Mouse (Mus musculus) brain, adult 10 weeks (tissue): ENCODE measurements around the gene Gm45062. TPM values are rescaled to one million over a fixed set of nuclear protein-coding genes. Genes with fewer than 3 reads are reported as not detected.

ENCODE experiments used
- polyA plus RNA-seq: library from polyadenylated mRNA; stranded (reverse); fragments of 350-450 nt; fragmentation: Illumina TruSeq; extraction: RNeasy Lipid Tissue Mini Kit (QIAGEN cat#74804); gene quantifications from one replicate; pipeline ENCODE4 v1.2.3, GENCODE M21; 2015; ENCODE audit warnings: low read depth, low replicate concordance

Gene Gm45062
- polyA plus RNA-seq = 16.9 TPM

GRCm38 (mm10) chr6:8259004-8259666, at the start of gene Gm45062, which contains the start of the genes Rpa3 and Umad1:
Gm45062 (plus strand) TSS chr6:8259450.
Rpa3 (minus strand) TSS chr6:8259173.
Umad1 (plus strand) TSS chr6:8259288.

GRCm38 (mm10) chr6:8509551-8509950, 250.3 kb downstream of the Gm45062 start, which contains the start of gene Glcci1:
Glcci1 (plus strand) TSS chr6:8509600.

Other genes starting within 250 kb of the Gm45062 start
- gene Col28a1, start 66.8 kb upstream of the Gm45062 start, polyA plus RNA-seq = 0.36 TPM
- gene Mios, start 50.2 kb upstream of the Gm45062 start, polyA plus RNA-seq = 14.1 TPM
- gene Rpa3, start 277 bp upstream of the Gm45062 start, polyA plus RNA-seq = 23.5 TPM
- 68.3 TPM for gene Umad1, start 162 bp upstream of the Gm45062 start, polyA plus RNA-seq